Mouse (Mus musculus): ENCODE data around the gene Hdac9. TPM values are rescaled to one million over a fixed set of nuclear protein-coding genes. Genes with fewer than 3 reads are reported as not detected.

The Hdac9 gene
- total RNA-seq, 2 experiments from 2014 or later: 50.2 to 54.1 TPM

DNA sequence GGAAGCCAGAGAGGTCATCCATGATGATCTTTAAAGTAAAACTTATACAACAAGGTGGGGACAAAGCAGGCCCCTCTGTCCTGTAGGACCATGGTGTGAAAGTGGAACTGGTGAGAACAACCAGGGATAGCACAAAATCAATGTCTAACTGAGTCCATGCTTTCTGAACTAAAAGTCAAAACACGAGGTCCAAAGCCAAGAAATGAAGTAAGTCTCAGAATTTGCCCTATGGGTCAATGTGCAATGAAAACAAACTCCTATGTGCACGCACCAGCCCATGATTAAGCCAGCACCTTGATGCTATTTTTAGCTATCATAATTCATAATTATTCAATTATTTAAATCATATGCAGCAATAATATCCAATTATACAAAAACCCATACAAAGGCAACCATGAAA is 196.0 kb downstream of the Hdac9 start:
- no peak for DNase-seq (ENCODE audit: low spot score in 2 of 2)

DNA sequence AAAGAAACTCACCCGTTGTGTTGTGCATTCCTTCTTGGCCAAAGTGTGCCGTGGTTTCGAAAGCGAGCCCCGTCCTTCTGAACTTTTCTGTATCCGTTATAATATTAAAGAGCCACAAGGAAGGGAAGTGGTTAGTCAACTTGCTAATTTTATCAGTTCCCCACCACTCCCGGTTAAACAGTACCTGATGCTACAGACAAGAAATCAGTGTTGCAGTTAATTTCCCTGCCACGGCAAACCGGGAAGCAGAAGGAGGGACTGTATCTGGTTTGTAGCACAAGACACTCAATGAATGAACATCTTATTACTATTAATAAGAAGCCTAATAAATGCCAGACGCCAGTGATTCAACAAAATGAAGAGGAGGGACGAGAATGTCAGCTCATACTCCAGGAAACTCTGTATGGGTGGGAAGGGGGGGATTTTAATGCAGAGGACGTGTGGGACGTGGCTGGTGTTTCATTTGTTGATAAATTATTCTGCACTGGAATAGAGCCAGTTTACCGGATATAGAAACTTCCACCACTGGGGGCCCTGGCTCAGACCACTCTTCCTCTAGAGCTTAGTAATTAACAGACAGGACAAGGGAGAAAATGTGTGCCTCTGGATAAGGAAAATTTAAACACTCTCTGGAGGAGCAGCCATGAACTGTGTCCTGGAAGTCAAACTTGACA is 202.5 kb downstream of the Hdac9 start:
- DNase-seq (ENCODE audit: low spot score in 2 of 2): no peak

DNA sequence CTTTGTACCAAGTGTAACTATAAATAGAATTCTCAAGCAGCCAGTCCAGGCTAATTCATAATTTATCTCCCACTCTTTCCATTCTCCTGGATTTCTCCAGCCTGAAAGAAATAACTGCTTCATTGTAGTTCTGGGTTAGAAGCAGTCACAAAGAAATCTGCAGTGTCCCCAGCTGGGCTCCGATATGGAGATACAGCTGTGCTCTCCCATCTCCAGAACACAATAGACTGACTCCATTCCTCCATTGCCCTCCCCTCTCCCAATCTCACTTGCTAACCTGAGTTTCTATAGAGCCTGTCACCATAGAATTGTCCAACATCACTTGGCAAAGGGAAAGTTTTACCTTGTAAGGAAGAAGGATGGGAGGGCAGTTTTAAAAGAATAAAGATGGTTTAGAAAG is 218.9 kb downstream of the Hdac9 start:
- DNase-seq (ENCODE audit: low spot score in 2 of 2): no peak

DNA sequence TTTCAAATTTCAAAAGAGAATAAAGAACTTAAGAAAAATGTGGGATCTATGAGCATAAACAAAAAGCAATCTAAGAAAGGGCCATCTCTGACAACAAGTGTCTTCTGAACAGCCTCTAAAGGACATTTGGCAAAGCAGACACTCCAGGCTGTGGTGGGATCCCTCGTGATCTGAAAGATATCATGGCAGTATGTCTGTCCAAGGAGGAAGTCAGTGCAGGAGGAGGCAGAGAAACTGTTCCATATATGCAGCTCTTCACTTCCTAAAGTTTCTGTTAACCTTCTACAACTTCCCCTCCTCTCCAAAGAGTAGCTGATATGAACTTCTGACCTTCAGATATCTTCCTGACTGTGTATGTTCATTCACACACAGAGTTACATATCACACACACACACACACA is 220.2 kb downstream of the Hdac9 start:
- no peak for DNase-seq (ENCODE audit: low spot score in 2 of 2)

DNA sequence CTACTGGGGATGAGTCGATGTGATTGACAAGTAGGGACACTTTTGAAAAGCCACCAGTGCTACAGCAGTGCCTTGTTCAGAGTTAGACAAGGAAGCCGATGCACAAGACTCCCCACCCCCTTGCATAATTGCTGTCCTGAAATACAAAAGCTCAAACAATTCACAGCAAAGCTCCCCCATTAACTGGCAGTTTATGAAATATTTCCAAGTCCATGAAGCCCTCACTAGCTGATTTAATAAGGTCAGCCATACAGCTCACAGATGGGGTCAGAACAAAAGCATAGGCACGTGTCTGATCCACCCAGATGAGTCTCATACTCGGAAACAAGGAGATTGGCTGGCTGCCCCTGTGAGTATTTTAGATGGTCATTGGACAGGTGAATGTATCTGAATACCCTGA is 228.0 kb downstream of the Hdac9 start:
- no peak for DNase-seq (ENCODE audit: low spot score in 2 of 2)

DNA sequence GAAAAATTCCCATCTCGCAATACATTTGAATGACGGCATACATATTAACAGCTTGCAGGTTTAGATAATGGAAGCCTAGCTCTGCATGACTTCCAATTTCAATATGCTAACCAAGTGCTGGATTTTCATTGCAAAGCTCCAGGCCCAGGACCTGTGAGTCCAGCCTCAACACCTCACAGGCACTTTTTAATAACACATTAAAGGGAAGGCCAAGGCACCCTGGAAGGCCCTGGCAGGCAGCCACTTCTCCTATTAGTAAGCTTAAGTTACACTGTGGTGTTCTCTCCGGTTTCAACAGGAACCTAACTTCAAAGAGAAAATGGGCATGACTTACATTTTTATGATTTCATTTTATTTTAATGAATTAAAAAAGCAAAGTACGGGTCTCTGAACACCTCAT is 233.5 kb downstream of the Hdac9 start:
- DNase-seq (ENCODE audit: low spot score in 2 of 2): no peak

DNA sequence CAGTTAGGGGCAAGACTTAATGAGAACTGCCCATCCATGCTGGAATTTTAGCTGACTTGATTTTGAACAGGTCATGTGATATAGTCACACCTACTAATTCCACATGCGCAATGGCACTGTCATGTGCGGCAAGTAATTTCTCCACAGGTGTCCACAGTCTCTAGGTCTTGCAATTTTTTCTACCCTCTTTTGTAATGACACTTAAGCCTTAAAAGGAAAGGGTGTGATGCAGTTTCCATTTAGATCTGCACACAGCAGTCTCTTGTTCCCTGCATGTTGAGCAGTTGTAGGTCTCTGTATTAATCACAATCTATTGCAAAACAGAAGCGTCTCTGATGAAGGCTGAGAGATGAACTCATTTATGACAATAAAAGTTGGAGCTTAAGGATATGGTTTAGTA is 234.2 kb downstream of the Hdac9 start:
- no peak for DNase-seq (ENCODE audit: low spot score in 2 of 2)

DNA sequence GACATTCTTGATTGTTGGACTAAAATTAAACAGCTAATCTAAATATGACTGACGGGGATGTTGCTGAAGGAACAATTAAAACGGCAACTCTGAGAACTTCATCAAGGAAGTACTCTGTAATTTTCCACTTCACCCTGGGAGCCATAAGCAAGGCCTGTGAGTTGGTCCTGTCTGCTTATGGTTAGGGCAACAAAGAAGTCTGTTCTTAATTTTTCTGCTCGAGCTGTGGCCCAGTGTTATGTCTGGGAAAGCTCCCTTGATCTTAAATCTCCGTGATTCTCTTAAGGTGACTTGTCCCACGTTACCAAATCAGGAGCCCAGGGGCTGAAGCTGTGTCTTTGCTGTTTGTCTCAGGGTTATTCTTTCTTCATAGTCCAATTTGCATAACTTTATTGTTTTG is 236.3 kb downstream of the Hdac9 start:
- no peak for DNase-seq (ENCODE audit: low spot score in 2 of 2)

DNA sequence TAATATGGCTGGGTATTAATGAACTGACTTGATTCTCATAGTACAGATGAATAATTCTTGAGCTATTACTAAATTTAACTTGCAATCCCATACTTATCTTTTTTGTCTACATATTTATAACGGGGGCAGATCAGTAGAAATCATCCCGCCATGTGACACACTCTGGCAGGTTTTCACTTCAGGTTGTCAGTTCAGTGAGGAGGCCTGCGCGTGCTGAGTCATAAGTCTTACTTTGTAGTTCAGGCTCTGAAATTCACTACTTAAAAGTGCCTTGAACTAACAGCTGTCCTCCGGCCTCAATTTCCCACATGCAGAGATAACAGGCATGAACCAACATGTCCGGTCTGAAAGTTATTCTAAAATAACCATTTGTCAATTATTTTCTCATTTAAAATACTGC is 239.8 kb downstream of the Hdac9 start:
- no peak for DNase-seq (ENCODE audit: low spot score in 2 of 2)

DNA sequence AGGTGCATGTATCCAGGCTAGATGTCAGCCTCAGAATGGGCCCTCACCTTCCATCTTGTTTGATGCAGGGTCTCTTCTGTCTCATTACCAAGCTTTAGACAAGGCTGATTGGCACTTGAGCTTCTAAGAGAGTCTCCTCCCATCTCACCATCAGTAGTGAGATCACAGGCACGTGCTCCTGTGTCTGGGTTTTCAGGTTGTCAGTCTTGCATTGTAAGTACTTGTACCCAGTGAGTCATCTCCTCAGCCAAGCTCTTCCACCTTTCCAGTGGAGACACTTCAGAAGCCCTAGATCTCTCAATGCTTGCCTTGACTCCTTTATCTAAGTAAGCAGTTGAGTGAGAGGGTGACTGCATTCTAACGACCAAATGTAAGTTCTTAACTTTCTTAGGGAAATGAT is 242.7 kb downstream of the Hdac9 start:
- no peak for DNase-seq (ENCODE audit: low spot score in 2 of 2)

DNA sequence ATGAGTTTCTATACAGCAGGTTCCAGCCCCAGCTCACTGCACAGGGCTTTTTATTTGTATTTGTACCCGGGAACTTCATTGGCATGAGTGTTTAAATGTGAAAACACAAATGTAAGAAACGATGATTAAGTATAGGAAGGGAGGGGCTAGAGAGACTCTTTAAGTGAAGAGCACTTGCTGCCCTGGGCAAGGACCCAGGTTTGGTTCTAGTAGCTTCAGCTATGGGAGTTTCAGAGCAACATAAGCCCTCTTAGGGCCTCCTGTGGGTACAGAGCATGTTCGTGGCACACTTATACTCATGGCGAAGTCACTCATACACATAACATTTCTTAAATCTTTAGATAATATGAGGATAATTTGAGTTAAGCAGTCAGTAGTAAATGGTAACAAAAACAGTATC is 243.4 kb downstream of the Hdac9 start:
- DNase-seq (ENCODE audit: low spot score in 2 of 2): no peak

DNA sequence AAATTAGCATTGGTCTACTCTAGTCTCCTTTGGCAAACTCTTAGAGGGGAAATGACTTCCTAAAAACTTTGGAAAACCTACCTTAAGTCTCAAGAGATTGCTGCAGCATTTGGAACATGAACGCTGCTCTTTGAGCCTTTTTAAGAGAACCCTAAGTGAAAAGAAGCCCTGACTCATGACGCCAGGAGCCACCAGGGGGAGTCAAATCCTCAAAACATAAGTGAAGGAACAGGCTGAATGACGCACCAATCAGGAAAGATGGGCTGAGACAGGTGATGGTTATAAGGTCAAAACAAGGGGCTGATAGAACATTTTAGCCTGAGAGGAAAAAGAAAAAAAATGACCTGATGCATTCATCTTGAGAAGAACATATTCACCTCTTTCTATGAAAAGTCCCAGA is 252.1 kb downstream of the Hdac9 start:
- peak; percentile 83 to 84 for DNase-seq (ENCODE audit: low spot score in 2 of 2)

DNA sequence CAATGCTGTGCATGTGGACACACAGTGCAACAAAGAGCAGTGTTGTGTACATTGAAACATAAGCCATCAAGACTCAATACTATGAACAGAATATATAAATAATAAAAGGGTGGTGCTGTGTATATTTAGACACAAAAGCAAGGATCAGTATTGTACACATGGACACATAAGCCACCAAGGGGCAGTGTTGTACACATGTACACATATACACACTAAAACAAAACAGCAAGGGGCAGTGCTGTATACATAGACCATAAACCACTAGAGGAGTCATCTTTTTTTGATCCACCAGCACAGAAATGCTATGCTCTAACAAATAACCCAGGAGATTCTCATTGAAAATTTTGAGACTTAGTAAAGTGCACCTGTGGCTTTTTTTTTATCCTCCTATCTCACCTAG is 255.5 kb downstream of the Hdac9 start:
- DNase-seq (ENCODE audit: low spot score in 2 of 2): no peak

DNA sequence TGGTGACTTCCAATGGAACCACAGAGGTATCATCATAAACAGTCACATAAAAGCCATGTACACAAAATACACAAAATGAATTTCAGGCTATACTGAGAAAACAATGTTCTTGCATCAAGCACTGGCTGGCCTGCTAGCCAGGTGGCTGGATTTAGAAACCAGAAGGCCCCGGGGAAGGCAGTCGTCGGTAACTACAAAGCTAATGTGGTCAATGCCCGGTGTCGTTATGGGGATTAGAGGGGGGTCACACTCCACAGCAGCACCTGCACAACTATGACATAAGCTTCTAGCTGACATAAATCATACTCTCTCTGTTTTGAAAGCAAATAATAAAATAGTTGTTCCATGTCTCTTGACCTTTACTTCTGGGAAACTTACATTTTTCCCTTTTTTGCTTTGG is 256.9 kb downstream of the Hdac9 start:
- DNase-seq (ENCODE audit: low spot score in 2 of 2): no peak

DNA sequence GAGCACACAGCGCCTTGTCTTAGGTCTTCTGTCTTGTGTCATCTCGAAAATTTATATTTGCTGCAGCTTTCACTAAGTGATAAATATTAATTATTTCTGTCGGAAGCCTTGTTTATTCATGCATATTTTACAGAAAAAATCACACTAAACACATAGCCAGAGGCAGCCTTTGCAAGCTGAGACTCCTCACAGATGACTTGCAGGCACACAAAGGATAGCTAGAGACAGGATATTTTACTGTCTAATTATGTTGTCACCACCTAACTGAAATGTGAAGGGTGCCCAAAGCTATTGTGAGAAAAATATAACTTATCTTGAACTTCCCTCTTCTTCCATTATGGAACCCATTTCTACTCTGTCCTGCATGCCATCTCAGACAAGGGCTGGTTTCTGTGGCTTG is 258.3 kb downstream of the Hdac9 start:
- DNase-seq (ENCODE audit: low spot score in 2 of 2): no peak

DNA sequence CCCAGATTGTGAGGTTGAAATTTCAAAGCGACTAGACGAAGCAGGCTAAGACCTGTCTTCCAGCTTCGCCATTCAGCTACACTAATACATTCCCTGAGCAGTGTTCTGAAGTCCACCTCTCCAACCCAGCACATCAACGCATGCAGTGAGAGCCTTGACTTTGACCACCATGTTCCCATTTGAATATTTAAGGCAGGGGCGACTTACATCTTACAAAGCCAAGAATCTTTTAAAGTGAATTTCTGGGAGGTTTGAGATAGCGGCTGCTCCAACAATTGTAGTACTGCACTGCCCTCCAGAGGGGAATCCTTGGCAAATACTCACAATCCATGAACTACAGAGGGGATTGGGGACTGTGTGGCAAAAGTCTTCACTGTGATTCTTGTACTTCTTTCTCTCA is 258.8 kb downstream of the Hdac9 start:
- DNase-seq (ENCODE audit: low spot score in 2 of 2): peak; percentile 56 to 58

DNA sequence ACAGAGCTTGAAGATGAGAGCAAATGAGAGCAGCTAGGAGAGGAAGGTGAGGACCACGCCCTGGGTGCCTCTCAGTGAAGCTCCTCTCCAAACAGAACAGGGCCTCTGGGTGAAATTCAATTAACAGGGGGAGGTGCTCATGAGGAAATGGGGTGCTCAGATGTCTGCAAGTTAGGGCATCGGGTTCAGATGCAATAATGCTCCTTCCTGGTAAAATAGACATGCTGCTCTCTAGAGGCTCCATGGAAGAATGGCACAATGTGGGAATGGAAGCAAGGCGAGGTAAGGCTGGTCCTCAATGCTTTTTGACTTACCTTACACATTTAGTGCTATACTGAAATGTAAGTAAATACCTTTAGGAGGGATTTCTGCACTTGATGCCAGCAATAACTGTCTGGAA is 263.3 kb downstream of the Hdac9 start:
- DNase-seq (ENCODE audit: low spot score in 2 of 2): no peak

DNA sequence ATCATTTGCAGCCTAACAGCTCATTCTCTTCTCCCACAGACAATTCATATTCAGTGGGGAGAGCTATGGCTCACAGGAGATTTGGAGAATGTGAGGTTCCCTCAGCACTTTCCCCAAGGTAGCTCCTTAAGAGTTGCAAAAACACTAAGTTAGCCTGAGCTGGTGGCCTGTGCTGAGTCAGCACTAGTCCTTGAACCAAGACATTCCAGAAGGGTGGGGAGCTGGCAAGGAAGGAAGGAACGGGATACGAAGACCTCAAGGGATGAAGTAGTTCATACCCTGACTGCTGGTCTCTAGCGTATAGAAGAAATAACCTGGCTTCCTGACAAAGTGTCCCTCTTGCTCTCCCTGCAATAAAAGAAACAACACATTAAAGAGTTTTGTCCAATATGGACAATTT is 268.1 kb downstream of the Hdac9 start:
- DNase-seq (ENCODE audit: low spot score in 2 of 2): no peak

DNA sequence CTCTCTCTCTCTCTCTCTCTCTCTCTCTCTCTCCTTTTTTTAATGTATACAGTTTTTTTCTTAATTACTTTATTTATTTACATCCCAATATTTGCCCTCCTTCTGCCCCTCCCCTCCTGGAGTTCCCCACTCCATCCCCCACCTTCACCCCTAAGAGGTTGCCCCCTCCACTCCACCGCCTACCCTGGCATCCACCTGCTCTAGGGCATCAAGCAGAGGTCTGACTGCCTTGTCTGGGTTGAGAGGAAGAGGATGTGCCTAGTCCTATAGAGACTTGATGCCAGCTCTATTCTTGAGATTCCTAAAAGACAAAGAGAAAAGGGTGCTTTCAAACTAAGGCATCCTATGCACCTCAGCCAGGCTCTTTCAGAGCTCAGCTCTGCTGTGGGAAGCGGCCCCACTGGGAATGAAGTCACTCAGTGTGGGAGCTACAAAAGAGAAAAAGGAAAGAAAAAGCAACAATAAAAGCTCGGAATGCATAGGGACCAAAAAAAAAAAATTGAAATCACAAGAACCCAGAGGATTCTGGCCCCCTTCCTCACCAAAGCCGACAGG is 275.1 kb downstream of the Hdac9 start:
- DNase-seq (ENCODE audit: low spot score in 2 of 2): no peak

DNA sequence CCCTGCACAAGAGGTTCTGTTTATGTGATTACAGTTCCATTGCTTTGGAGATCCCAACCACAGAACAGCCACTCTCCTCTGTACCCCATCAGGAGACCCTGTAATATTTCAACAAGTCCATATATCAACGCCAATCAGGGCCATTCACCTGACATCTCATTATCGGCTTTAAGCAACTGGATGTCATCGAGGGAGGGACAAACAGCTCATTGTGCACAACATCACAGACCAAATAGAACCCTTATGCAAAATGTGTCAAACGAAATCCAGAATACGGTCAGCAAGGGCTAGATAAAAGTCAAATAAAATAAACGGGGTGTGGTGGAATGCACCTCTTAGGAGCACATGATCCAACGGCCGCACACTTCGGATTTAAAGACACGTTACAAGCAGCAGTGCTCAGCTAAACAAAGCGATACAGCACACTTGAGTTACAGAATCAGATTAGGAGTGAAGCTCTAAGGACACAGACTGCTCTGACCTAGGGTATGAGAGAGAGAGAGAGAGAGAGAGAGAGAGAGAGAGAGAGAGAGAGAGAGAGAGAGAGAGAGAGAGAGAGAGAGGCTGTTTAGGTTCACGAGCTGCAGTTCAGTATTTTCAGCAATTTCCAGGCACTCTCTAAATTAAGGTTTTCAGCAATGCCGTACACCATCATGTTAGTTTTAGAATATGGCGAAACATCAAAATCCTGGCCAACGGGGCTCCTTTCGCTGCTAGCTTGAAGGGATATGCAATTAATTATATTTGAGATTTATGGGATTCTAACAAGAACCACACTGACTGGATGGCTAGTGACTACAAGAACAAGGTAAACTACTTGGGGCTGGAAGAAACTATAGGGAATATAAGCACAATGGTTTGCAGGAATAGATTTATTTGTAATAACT is 279.4 kb downstream of the Hdac9 start:
- no peak for DNase-seq (ENCODE audit: low spot score in 2 of 2)

DNA sequence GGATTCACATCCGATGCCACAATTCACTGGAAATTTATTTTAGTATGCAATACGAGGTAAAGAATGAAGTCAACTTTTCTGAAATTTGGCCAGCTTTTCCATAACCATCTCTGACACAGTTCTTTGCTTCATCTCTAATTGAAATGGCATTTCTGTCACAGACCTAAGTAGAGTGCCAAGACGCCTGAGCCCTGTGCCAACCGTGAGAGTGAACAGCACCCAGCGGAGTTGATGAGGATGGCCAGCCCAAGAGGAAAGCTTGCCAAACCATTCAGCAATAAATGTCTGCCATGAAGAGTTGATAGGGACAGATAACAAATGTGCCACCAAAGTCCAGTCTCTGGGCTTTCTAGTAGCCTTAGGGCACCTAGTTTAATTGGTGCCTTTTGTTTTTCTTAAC is 297.8 kb downstream of the Hdac9 start:
- DNase-seq (ENCODE audit: low spot score in 2 of 2): no peak

DNA sequence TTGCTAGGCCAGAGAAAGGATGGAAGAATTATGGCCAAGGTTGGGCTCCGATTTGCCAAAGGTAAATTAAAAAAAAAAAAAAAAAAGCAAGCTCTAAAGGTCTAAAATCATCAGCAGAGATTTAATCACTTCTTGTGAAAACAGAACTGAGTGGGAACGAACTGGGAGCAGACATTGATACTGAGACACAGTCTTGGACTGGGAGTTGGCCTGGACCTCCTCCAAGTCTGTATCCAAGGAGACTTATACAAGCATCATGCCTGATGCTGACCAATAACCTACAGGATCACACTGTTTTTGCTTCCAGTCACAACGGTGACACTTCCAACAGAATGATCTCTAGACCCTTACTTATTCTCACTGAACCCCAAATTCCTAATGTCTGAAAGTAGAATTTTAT is 298.6 kb downstream of the Hdac9 start:
- DNase-seq (ENCODE audit: low spot score in 2 of 2): no peak

DNA sequence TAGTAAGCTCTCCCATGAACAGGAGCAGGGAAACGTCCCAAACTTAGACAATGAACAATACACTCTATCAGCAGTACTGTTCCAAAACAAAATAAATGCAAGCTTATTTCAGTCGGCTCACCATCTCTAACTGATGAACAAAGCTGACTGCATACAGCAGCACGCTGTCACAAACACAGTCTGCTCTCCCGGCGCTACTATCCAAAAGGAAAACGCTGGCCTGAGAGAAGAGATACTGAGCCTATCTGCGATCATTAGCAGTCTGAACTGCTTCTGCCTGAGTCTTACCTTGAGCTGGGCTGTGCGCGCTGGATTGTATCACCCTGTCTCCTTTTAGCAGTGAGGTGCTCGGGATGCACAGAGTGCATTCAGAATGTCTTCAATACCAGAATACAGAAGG is 299.1 kb downstream of the Hdac9 start:
- DNase-seq (ENCODE audit: low spot score in 2 of 2): no peak
